Mouse (Mus musculus) liver, adult 2 months (tissue): Measurements from ENCODE around the gene Mogat1. TPM values are rescaled to one million over a fixed set of nuclear protein-coding genes. Genes with fewer than 3 reads are reported as not detected.

Source experiments
- DNase-seq: peaks from one replicate; pipeline ENCODE4 v3.0.0-alpha.2; 2011; ENCODE audit warnings: low read depth, low spot score; ENCODE audit errors: extremely low read depth
- H3K27ac ChIP-seq: fragments of 200-500 bp; replicated peaks from 2 replicates; pipeline ENCODE4 v1.5.1; 2012; ENCODE audit warnings: low read depth, mild to moderate bottlenecking, control low read depth, inconsistent platforms, low read length; ENCODE audit not compliant: insufficient read depth
- H3K27me3 ChIP-seq: fragments of 200-500 bp; 2 replicates; pipeline ENCODE4 v1.6.1; 2012; ENCODE audit warnings: mild to moderate bottlenecking, moderate library complexity, low read length, inconsistent platforms; ENCODE audit not compliant: control insufficient read depth, insufficient read depth
- H3K36me3 ChIP-seq: fragments of 200-500 bp; 2 replicates; pipeline ENCODE4 v1.6.1; 2012; ENCODE audit warnings: low read length, inconsistent platforms; ENCODE audit not compliant: control insufficient read depth, insufficient read depth
- H3K4me1 ChIP-seq: fragments of 200-500 bp; 2 replicates; pipeline ENCODE4 v1.6.1; 2011; ENCODE audit warnings: low read length; ENCODE audit not compliant: control insufficient read depth, insufficient read depth
- H3K4me3 ChIP-seq: fragments of 200-500 bp; 2 replicates; pipeline ENCODE4 v1.5.1; 2011; ENCODE audit warnings: low read depth, mild to moderate bottlenecking, control low read depth, low read length, moderate library complexity; ENCODE audit not compliant: insufficient read depth
- H3K79me2 ChIP-seq: fragments of 200-500 bp; 2 replicates; pipeline ENCODE4 v1.6.1; 2012; ENCODE audit warnings: inconsistent platforms, mild to moderate bottlenecking, low read length, moderate library complexity; ENCODE audit not compliant: control insufficient read depth, insufficient read depth
- H3K9ac ChIP-seq: fragments of 200-500 bp; 2 replicates; pipeline ENCODE4 v1.6.1; 2012; ENCODE audit warnings: low read depth, mild to moderate bottlenecking, control low read depth, inconsistent platforms, low read length
- CTCF ChIP-seq: fragments of 200-500 bp; IDR thresholded peaks from 2 replicates; pipeline ENCODE4 v1.5.1; 2011; ENCODE audit warnings: low read depth, low read length, control low read depth
- POLR2A ChIP-seq: fragments of 200-500 bp; IDR thresholded peaks from 2 replicates; pipeline ENCODE4 v1.6.1; 2011; ENCODE audit warnings: low read length, control low read depth; ENCODE audit not compliant: insufficient read depth; ENCODE audit errors: extremely low read depth
- WGBS: fragments of 180-500 bp; shearing (Covaris S2); methylation state at CpG from one replicate; pipeline ENCODE4 v1.1.7; 2018; 5-methylcytosine and 5-hydroxymethylcytosine counted together
- polyA plus RNA-seq: library from polyadenylated mRNA; depleted of rRNA; stranded (reverse); fragments of >200 nt; gene quantifications from 2 replicates; pipeline ENCODE4 v1.2.3, GENCODE M21; 2012
- total RNA-seq: library from RNA; depleted of rRNA; stranded (reverse); fragments of >200 nt; gene quantifications from 2 replicates; pipeline ENCODE4 v1.2.3, GENCODE M21; 2014

The Mogat1 gene
- total and polyA plus RNA-seq, 2 experiments: 0.65 to 1.0 TPM

GRCm38 (mm10) chr1:78532184-78532800, 21.5 kb downstream of the Mogat1 start:
- 85% methylated on average over 15 of the region's 15 CpGs for WGBS

GRCm38 (mm10) chr1:78534428-78535150, 23.8 kb downstream of the Mogat1 start:
- DNase-seq: no peak
- H3K27me3 ChIP-seq: no peaks in the 10 kb centered on the region
- H3K79me2 ChIP-seq: no peaks in the 10 kb centered on the region
- peaks cover 3% of the 10 kb centered on the region for H3K4me1 ChIP-seq
- 83% methylated on average over 9 of the region's 9 CpGs for WGBS
- H3K4me3 ChIP-seq: no peak overlapping the region
- TF ChIP-seq CTCF: no peak
- no peak for TF ChIP-seq POLR2A
- no peaks in the 10 kb centered on the region for H3K36me3 ChIP-seq
- H3K9ac ChIP-seq: no peak overlapping the region
- H3K27ac ChIP-seq: no peak overlapping the region

More at GRCm38 (mm10) chr1:78532184-78532800, 21.5 kb downstream of the Mogat1 start:
- H3K27me3 ChIP-seq: no peaks in the 10 kb centered on the region
- DNase-seq: no peak
- TF ChIP-seq CTCF: no peak
- TF ChIP-seq POLR2A: no peak
- no peaks in the 10 kb centered on the region for H3K36me3 ChIP-seq
- H3K27ac ChIP-seq: no peak overlapping the region
- H3K9ac ChIP-seq: no peak overlapping the region
- H3K4me3 ChIP-seq: no peak overlapping the region
- no peaks in the 10 kb centered on the region for H3K4me1 ChIP-seq
- H3K79me2 ChIP-seq: no peaks in the 10 kb centered on the region

- no peaks in the 10 kb centered on the region for H3K79me2 ChIP-seq
- DNase-seq: peak; percentile 68
- H3K4me3 ChIP-seq: no peak overlapping the region; the same call in 1 of the 2 replicates
- H3K4me1 ChIP-seq: peaks cover 3% of the 10 kb centered on the region
- 36% methylated on average over 19 of the region's 19 CpGs for WGBS
- no peaks in the 10 kb centered on the region for H3K36me3 ChIP-seq
- TF ChIP-seq CTCF: peak; percentile 91
- TF ChIP-seq POLR2A: no peak
- no peak overlapping the region for H3K27ac ChIP-seq
- no peak overlapping the region for H3K9ac ChIP-seq
- no peaks in the 10 kb centered on the region for H3K27me3 ChIP-seq
These were observed 25.7 kb downstream of the Mogat1 start for GRCm38 (mm10) chr1:78536310-78537164.

DNA sequence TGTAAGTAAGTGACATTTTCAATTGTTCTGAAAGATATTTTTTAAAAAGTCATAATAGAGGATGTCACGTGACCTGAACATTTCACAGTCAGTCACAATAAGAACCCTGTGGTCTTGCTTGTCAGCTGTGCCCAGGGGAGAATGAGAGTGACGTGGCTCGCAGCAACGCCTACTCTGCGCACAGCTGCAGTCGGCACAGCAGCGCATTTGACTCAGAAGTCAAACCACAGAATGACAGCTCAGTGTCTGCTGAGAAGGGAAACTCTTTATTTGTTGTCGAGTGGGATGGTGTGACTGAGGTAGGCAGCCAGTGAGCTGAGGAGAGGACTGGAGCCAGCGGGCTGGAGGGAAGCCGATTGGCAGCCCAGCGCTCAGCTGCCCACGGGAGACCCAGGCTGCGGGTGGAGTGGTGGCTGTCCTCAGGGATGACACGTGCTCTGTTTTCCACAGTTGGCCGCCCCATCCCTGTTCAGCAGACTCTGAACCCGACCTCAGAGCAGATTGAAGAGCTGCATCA, 26.8 kb downstream of the Mogat1 start:
- peak; percentile 95 for DNase-seq
- Histone ChIP-seq H3K36me3 (no peaks in the 10 kb centered on the region), H3K4me3 (peak overlapping the region; percentile 28), H3K27ac (peak overlapping the region; percentile 55), H3K27me3 (no peaks in the 10 kb centered on the region), H3K79me2 (no peaks in the 10 kb centered on the region), H3K4me1 (peaks cover 3% of the 10 kb centered on the region), H3K9ac (peak overlapping the region; percentile 45)
- TF ChIP-seq CTCF: no peak
- peak; percentile 72 for TF ChIP-seq POLR2A
- 16% methylated on average over 16 of the region's 16 CpGs for WGBS

DNA sequence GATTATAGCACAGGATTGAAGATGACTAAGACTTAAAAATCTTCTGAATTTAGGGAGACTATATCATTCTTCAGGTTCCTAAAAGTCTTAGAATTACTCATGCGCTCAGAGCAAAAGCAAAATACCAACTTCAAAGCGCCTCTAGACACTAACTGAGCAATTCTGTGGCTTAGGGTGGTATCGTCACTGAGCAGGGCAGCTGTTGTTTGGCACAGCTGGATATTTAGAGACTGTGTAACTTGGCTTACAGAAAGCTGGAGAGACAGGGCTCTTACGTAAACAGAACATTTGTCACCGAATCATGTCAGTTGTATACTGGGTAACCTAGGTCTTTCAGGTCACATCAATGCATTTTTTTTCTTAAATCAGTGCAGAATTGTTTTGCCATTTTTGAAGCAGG, 27.6 kb downstream of the Mogat1 start:
- Histone ChIP-seq H3K27ac (peak overlapping the region; percentile 51), H3K4me3 (no peak overlapping the region), H3K79me2 (no peaks in the 10 kb centered on the region), H3K36me3 (no peaks in the 10 kb centered on the region), H3K27me3 (no peaks in the 10 kb centered on the region), H3K9ac (no peak overlapping the region), H3K4me1 (peaks cover 3% of the 10 kb centered on the region)
- 31% methylated on average over 5 of the region's 5 CpGs for WGBS
- peak; percentile 93 for DNase-seq
- no peak for TF ChIP-seq POLR2A
- no peak for TF ChIP-seq CTCF
